Mouse (Mus musculus) liver, embryonic 14.5 days (tissue): Measurements from ENCODE around the gene Bcap29.

ENCODE experiments used
- CTCF ChIP-seq: IDR thresholded peaks from 2 replicates; pipeline ENCODE4 v1.5.1; 2016; ENCODE audit warnings: antibody characterized with exemption, low read depth, control low read depth
- EP300 ChIP-seq: IDR thresholded peaks from 2 replicates; pipeline ENCODE4 v1.6.1; 2016; ENCODE audit warnings: antibody characterized with exemption, low read depth

DNA sequence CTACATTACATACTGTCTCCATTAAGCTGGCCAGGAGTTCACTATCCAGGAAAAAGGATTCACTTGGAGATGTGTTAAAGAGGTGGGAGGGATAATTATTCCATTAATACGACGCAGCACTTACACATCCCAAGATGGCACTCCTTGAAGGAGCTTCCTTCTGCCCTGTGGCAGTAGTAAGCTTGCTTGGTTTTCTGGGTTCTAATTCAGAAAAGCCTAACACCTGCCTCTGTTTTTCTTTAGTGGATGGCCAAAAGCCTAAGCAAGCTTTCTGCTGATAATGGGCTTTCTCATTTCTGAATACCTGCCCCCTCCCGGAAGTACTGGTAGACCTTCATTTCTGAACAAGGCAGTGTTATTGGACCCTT lies 766 bp upstream of the Bcap29 start:
- no peak for TF ChIP-seq CTCF
- TF ChIP-seq EP300: no peak
